Mouse (Mus musculus) forebrain, embryonic 13.5 days (tissue): ENCODE results near the gene Cacng7. TPM values are rescaled to one million over a fixed set of nuclear protein-coding genes. Genes with fewer than 3 reads are reported as not detected.

ENCODE experiments used
- ATAC-seq: fragments of 200-750 bp; cut with Nextera tagmentation; 2 replicates; pipeline ENCODE4 v1.8.0; 2017
- H3K27ac ChIP-seq: fragments of 300-500 bp; sonication (generic); 2 replicates; pipeline ENCODE4 v1.5.1; 2015; ENCODE audit warnings: inconsistent platforms, mild to moderate bottlenecking, moderate library complexity
- H3K27me3 ChIP-seq: fragments of 300-500 bp; sonication (generic); 2 replicates; pipeline ENCODE4 v1.6.1; 2015; ENCODE audit warnings: mild to moderate bottlenecking, inconsistent platforms
- H3K36me3 ChIP-seq: fragments of 300-500 bp; sonication (generic); 2 replicates; pipeline ENCODE4 v1.6.1; 2015; ENCODE audit warnings: mild to moderate bottlenecking, inconsistent platforms; ENCODE audit not compliant: poor library complexity, severe bottlenecking
- H3K4me1 ChIP-seq: fragments of 300-500 bp; sonication (generic); 2 replicates; pipeline ENCODE4 v1.6.1; 2015; ENCODE audit warnings: inconsistent platforms
- H3K4me2 ChIP-seq: fragments of 300-500 bp; sonication (generic); 2 replicates; pipeline ENCODE4 v1.6.1; 2015; ENCODE audit warnings: inconsistent platforms, mild to moderate bottlenecking, moderate library complexity
- H3K4me3 ChIP-seq: fragments of 300-500 bp; sonication (generic); 2 replicates; pipeline ENCODE4 v1.5.1; 2015; ENCODE audit warnings: mild to moderate bottlenecking, inconsistent platforms
- H3K9ac ChIP-seq: fragments of 300-500 bp; sonication (generic); 2 replicates; pipeline ENCODE4 v1.6.1; 2015; ENCODE audit warnings: mild to moderate bottlenecking, inconsistent platforms
- H3K9me3 ChIP-seq: fragments of 300-500 bp; sonication (generic); replicated peaks from 2 replicates; pipeline ENCODE4 v1.6.1; 2016; ENCODE audit warnings: inconsistent platforms
- WGBS: fragments of 180-500 bp; shearing (Covaris S2); methylation state at CpG from one replicate; pipeline ENCODE4 v1.1.7; 2015; 5-methylcytosine and 5-hydroxymethylcytosine counted together
- polyA plus RNA-seq: library from polyadenylated mRNA; unstranded; fragments of >200 nt; fragmentation: Nextera tagmentation; extraction: Ambion mirVana; gene quantifications from 2 replicates; pipeline ENCODE4 v1.2.1, GENCODE M21; 2015

The Cacng7 gene
- polyA plus RNA-seq, 1 experiment from 2014 or later = 4.6 TPM

- no peak for ATAC-seq
- Histone ChIP-seq H3K9me3 (no peaks in the 10 kb centered on the region), H3K36me3 (peaks cover 40% of the 10 kb centered on the region), H3K4me1 (peaks cover 36% of the 10 kb centered on the region), H3K9ac (peak overlapping the region; percentile 58), H3K4me2 (peak overlapping the region; percentile 52), H3K4me3 (peak overlapping the region; percentile 17), H3K27me3 (no peaks in the 10 kb centered on the region), H3K27ac (no peak overlapping the region)
- WGBS = 5% methylated on average over 12 of the region's 14 CpGs
Observed at GRCm38 (mm10) chr7:3292791-3293190, 40.0 kb upstream of the Cacng7 start.

GRCm38 (mm10) chr7:3294794-3295193 is 38.0 kb upstream of the Cacng7 start:
- 91% methylated on average over 1 of the region's 1 CpGs for WGBS
- H3K27ac ChIP-seq = no peak overlapping the region
- no peak overlapping the region for H3K9ac ChIP-seq
- H3K9me3 ChIP-seq = no peaks in the 10 kb centered on the region
- H3K4me2 ChIP-seq = no peak overlapping the region
- H3K36me3 ChIP-seq = peaks cover 48% of the 10 kb centered on the region
- no peaks in the 10 kb centered on the region for H3K27me3 ChIP-seq
- H3K4me1 ChIP-seq = peaks cover 25% of the 10 kb centered on the region
- H3K4me3 ChIP-seq = no peak overlapping the region
- ATAC-seq = no peak

GRCm38 (mm10) chr7:3295321-3296110 is 37.2 kb upstream of the Cacng7 start:
- ATAC-seq = no peak
- Histone ChIP-seq H3K4me1 (peaks cover 18% of the 10 kb centered on the region), H3K27ac (no peak overlapping the region), H3K36me3 (peaks cover 48% of the 10 kb centered on the region), H3K9ac (no peak overlapping the region), H3K4me2 (no peak overlapping the region), H3K4me3 (no peak overlapping the region), H3K27me3 (peaks cover 3% of the 10 kb centered on the region; the same call in 1 of the 2 replicates), H3K9me3 (no peaks in the 10 kb centered on the region)
- WGBS = 92% methylated on average over 5 of the region's 5 CpGs

GRCm38 (mm10) chr7:3296711-3297110 is 36.0 kb upstream of the Cacng7 start:
- Histone ChIP-seq H3K4me1 (peaks cover 10% of the 10 kb centered on the region), H3K9me3 (no peaks in the 10 kb centered on the region), H3K27me3 (peaks cover 15% of the 10 kb centered on the region), H3K4me2 (no peak overlapping the region), H3K36me3 (peaks cover 48% of the 10 kb centered on the region), H3K27ac (no peak overlapping the region), H3K9ac (no peak overlapping the region), H3K4me3 (no peak overlapping the region)
- 95% methylated on average over 16 of the region's 16 CpGs for WGBS
- ATAC-seq = no peak

GRCm38 (mm10) chr7:3299941-3300617 is 32.7 kb upstream of the Cacng7 start:
- ATAC-seq = no peak
- H3K4me3 ChIP-seq = no peak overlapping the region
- H3K4me1 ChIP-seq = peaks cover 34% of the 10 kb centered on the region
- H3K4me2 ChIP-seq = no peak overlapping the region
- peaks cover 33% of the 10 kb centered on the region for H3K36me3 ChIP-seq
- WGBS = 54% methylated on average over 7 of the region's 7 CpGs
- no peak overlapping the region for H3K27ac ChIP-seq
- H3K9me3 ChIP-seq = no peaks in the 10 kb centered on the region
- H3K27me3 ChIP-seq = peaks cover 27% of the 10 kb centered on the region
- H3K9ac ChIP-seq = no peak overlapping the region

GRCm38 (mm10) chr7:3300891-3301627 is 31.7 kb upstream of the Cacng7 start:
- Histone ChIP-seq H3K4me3 (no peak overlapping the region), H3K4me1 (peaks cover 35% of the 10 kb centered on the region), H3K27me3 (peaks cover 27% of the 10 kb centered on the region), H3K9ac (no peak overlapping the region), H3K4me2 (no peak overlapping the region), H3K9me3 (no peaks in the 10 kb centered on the region), H3K36me3 (peaks cover 24% of the 10 kb centered on the region), H3K27ac (no peak overlapping the region)
- 72% methylated on average over 8 of the region's 8 CpGs for WGBS
- ATAC-seq = no peak

GRCm38 (mm10) chr7:3301628-3302555 is 30.9 kb upstream of the Cacng7 start:
- no peak for ATAC-seq
- Histone ChIP-seq H3K9me3 (no peaks in the 10 kb centered on the region), H3K27me3 (peaks cover 27% of the 10 kb centered on the region), H3K4me3 (peak overlapping the region; percentile 46), H3K9ac (peak overlapping the region; percentile 1; the same call in 1 of the 2 replicates), H3K27ac (no peak overlapping the region), H3K4me1 (peaks cover 35% of the 10 kb centered on the region), H3K36me3 (peaks cover 17% of the 10 kb centered on the region), H3K4me2 (peak overlapping the region; percentile 89)
- WGBS = 8% methylated on average over 33 of the region's 33 CpGs

GRCm38 (mm10) chr7:3302556-3303275 is 30.0 kb upstream of the Cacng7 start:
- H3K27ac ChIP-seq = no peak overlapping the region
- H3K36me3 ChIP-seq = peaks cover 8% of the 10 kb centered on the region; the same call in 1 of the 2 replicates
- peaks cover 35% of the 10 kb centered on the region for H3K4me1 ChIP-seq
- ATAC-seq = peak; percentile 23
- H3K4me3 ChIP-seq = peak overlapping the region; percentile 46
- H3K4me2 ChIP-seq = peak overlapping the region; percentile 89
- H3K9me3 ChIP-seq = no peaks in the 10 kb centered on the region
- H3K9ac ChIP-seq = peak overlapping the region; percentile 56
- WGBS = 2% methylated on average over 16 of the region's 16 CpGs
- peaks cover 27% of the 10 kb centered on the region for H3K27me3 ChIP-seq

GRCm38 (mm10) chr7:3303276-3303781 is 29.4 kb upstream of the Cacng7 start:
- Histone ChIP-seq H3K27ac (no peak overlapping the region), H3K9ac (peak overlapping the region; percentile 56), H3K4me3 (peak overlapping the region; percentile 46), H3K27me3 (peaks cover 27% of the 10 kb centered on the region), H3K4me1 (peaks cover 35% of the 10 kb centered on the region), H3K36me3 (peaks cover 2% of the 10 kb centered on the region; the same call in 1 of the 2 replicates), H3K9me3 (no peaks in the 10 kb centered on the region), H3K4me2 (peak overlapping the region; percentile 89)
- peak; percentile 66 for ATAC-seq
- WGBS = under 1% methylated on average over 26 of the region's 29 CpGs

- 2% methylated on average over 12 of the region's 12 CpGs for WGBS
- ATAC-seq = peak; percentile 31
- peak overlapping the region; percentile 46 for H3K4me3 ChIP-seq
- H3K9ac ChIP-seq = peak overlapping the region; percentile 56
- peaks cover 35% of the 10 kb centered on the region for H3K4me1 ChIP-seq
- peaks cover 27% of the 10 kb centered on the region for H3K27me3 ChIP-seq
- H3K4me2 ChIP-seq = peak overlapping the region; percentile 89
- no peaks in the 10 kb centered on the region for H3K9me3 ChIP-seq
- no peak overlapping the region for H3K27ac ChIP-seq
- no peaks in the 10 kb centered on the region for H3K36me3 ChIP-seq
Observed at GRCm38 (mm10) chr7:3303789-3304188, 29.0 kb upstream of the Cacng7 start.
